Mouse (Mus musculus): ENCODE measurements around the gene Cenps. TPM values are rescaled to one million over a fixed set of nuclear protein-coding genes. Genes with fewer than 3 reads are reported as not detected.
A peak's percentile ranks its signal among the peaks of the same experiment; 100 is the strongest.
"Not testable (repeated sequence)": the region's sequence is repeated elsewhere in the genome, so short reads cannot be mapped to it uniquely, and the experiment has no call there.

Gene Cenps
- 13.0 and 15.8 TPM in 2 replicates for total RNA-seq (2015)
- 7.7 and 18.6 TPM in 2 replicates for total RNA-seq (2017)

DNA sequence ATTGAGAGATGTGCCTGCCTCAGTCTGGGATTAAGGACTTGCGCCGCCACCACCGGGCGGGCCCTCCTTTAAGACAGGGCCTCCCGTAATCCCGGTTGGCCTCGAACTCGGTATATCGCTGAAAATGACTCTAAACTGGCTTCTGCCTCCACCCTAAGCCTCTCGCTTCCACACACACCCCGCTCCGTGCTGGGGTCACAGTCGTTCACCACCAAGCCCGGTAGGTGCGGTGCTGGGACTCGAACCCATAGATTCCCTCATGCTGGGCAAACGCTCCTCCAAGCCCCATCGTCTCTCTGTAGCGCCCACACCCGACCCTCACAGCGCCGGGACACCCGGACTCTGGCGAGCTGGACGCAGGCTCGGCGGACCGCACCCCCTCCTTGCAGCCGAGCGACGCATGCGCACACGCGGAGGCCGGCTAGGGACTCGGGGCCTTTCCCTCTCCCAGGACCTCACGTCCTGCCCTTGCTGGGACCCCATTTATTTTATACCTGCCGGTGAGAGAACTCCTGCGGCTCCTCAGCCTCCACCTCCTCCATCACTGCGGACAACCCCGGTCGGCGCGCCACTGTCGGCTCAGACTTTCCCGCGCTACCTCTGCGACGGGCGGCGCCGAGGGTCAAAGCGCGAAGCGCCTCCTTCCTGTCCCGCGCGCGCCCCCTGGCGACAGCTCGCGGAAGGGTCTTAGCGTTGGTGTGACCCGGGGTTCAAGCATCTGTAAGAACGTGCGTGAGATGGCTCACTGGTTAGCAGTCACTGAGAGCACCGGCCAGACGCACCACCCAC, at the start of gene Cenps:
TSS of gene Cenps (minus strand) at position 648 of the 789 bp plus-strand sequence.
- ATAC-seq (ENCODE audit: poor library complexity, severe bottlenecking): peak; percentile 98

DNA sequence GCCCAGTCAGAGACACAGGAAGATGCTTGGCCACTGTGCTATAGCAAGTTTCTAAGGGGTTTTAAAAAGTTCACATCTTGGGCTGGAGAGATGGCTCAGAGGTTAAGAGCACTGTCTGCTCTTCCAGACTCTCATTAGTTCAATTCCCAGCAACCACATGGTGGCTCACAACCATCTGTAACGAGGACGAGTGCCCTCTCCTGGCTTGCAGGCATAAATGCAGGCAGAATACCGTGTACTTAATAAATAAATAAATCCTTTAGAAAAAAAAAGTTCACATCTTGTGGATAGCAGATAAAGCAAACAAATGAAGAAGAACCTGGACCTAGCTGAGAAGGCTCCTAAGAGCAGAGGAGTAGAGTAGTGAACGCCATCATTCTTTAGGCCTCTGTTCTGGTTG, 45.3 kb upstream of the Cenps start:
- peak; percentile 3; the same call in 1 of the 2 replicates for ATAC-seq (ENCODE audit: poor library complexity, severe bottlenecking)

DNA sequence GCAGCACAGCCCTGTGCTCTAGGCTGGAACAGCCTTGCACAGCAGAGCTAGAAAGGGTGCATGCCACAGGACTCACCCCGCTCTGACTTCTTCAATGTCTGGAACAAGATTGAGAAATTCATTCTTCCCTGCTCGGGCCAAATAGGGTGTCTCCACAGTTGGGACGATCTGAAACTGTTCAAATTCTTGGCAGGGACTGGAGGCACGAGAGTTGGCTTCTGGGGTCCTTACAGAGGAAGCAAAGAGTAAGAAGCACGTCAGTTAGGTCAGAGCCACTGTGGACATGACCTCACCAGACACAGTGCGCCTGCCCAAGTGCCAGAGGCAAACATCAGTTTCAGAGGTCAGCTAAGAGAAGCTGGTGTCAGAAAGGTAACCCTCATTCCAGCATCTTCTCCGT, 44.8 kb upstream of the Cenps start:
- peak; percentile 55 for ATAC-seq (ENCODE audit: poor library complexity, severe bottlenecking)

DNA sequence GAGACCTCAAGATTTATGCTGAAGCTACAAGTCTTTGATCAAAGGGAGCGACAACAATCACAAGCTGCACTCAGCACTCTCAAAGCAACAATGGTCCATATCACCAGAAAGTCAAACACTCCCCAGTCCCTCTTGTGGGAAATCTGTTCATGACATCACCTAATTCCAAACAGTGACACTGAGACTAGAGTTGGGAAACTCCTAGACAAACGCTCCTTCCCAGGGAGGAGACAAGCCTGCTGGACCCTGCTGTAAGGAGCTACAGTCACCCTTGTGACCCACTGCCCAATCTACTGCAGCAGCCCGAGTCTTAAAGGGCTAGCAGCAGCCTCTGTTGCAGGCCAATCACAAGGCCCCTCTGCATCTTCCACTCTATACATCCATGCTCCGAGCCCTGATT, 42.1 kb upstream of the Cenps start:
- ATAC-seq (ENCODE audit: poor library complexity, severe bottlenecking): no peak

DNA sequence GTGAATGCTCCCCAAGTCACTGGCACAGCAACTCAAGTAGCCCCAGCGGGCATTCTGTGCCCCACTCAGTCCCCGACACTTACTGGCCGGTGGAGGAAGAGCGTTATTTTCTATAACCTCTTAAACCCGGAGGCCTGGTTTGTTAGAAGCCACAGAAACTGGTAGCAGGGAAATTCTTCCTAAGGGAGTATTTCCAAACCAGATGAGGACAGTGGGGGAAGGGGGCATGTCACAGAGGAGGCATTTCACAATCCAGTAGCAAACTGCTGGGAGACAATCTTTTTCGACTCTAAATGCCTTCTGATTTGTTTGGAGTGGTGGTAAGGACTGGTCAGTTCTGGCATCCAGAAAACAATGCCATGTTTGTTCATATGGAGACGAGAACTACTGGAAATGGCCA, 41.7 kb upstream of the Cenps start:
- peak; percentile 28 for ATAC-seq (ENCODE audit: poor library complexity, severe bottlenecking)

DNA sequence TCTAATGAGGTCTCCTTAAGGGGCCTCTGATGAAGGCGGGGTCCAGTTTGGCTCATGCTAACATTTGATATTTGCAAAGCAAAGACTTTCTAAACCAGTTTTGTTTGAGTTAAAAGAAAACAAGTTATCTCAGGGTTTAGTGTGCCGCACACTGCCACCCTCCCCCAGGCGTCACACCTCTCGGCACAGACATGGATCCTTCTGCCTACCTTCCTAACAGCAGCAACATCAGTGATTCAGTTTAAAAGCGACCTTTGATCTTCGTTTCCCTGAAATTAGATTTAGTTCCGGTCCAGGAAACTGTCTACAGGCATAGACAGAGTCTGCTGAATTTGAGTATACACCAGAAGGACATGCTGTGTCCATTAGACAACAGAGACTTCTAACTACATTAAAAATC, 40.9 kb upstream of the Cenps start:
- ATAC-seq (ENCODE audit: poor library complexity, severe bottlenecking): no peak

DNA sequence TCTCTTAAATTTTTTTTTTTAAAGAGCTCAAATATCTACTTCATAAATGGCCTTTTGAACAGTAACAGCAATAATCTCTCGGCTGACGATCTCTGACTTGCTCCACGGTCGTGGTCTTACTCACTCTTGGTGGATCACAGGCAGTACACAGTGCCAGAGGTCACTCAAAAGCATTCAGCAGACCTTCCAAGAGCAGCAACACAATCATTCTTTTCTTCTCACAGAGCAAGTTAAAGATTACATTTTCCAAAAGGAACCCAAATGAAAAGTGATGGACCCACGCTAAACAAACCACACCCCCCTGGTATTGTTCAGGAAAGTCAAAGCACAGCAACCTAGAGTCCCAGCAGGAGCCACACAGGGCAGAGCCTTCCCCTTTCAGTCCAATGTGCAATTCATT, 39.6 kb upstream of the Cenps start:
- ATAC-seq (ENCODE audit: poor library complexity, severe bottlenecking): no peak

DNA sequence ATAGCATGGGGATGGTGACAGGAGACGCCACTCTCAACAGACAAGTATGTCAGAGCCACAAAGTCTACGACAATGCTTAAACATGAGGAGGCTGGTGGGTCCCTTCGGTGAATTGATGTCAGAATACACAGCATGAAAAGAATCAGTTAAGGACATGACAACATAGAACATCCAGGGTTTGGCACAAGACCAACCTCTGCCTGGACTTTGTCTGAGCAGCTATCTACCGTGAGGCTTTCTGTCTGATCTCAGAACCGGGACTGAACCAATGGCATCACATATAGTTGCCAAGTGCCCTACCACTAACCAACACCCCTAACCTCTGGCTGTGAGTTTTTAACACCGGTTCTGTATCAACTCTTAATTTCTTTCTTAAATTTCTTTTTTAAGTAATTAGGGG, 39.2 kb upstream of the Cenps start:
- ATAC-seq (ENCODE audit: poor library complexity, severe bottlenecking): no peak

DNA sequence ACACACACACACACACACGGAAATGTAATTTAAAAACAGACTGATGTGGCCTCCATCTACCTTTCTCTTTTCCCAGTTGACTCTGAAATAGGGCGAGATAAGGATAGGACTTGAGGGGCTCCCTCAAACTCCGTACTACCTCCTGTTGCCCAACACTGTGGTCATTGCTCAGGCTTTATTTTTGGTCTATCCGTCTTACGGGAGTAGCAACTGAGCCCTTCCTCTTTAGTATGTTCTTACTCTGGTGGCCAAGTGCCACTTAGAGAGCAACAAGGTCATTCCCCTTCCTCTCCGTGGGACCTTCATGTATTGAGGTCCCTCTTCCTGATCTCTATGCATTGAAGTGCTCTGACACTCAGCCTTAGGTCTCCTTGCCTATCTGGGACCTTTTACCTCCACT, 36.2 kb upstream of the Cenps start:
- ATAC-seq (ENCODE audit: poor library complexity, severe bottlenecking): peak; percentile 71

DNA sequence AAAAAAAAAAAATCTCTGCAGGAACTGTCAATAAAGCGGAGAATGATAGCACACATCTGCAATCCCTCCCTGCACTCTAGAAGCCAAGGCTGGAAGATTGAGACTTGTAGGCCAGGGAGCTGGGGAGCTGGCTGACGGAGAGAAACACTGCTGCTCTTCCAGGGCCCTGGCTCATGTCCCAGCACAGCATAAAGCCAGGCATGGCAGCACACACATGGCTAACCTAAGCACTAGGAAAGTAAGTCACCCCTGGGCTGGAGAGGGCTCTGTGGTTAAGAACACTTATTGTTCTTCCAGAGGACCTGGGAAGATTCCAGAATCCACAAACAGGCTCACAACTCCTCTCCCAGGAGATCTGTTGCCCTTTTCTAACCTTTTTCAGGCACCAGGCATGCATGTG, 35.2 kb upstream of the Cenps start:
- ATAC-seq (ENCODE audit: poor library complexity, severe bottlenecking): no peak

DNA sequence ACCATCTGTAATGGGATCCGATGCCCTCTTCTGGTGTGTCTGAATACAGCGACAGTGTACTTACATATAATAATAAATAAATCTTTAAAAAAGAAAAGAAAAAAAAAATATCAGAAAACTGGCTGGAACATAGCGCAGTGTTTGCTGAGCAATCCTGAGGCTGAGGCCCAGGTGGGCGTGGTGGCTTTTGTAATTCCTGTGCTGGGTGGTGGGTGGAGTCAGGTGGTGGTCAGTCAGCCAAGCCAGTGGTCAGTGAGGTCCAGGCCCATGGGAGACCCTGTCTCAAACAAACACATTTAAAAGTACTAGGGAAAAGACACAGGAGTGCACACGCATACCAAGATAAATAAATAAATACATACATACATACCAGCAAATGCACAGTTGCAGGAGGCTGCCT, 34.7 kb upstream of the Cenps start:
- ATAC-seq (ENCODE audit: poor library complexity, severe bottlenecking): no peak

DNA sequence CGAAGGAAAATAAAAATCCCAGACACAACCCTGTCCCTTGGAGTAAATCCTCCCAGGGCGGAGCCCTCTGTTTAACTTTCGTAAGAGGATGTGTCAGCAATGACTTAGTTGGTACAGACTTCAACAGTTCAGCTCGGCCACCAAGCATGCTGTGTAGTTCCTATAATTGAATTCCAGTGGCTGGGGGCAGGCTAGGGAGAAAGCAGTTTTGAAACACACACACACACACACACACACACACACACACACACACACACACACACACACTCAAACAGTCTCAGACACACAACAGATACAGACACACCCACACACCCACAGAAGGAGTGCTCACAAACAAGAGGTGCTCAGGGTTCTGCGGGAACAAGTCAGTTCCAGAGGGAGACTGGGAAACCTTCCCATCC, 34.2 kb upstream of the Cenps start:
- peak; percentile 58 for ATAC-seq (ENCODE audit: poor library complexity, severe bottlenecking)

DNA sequence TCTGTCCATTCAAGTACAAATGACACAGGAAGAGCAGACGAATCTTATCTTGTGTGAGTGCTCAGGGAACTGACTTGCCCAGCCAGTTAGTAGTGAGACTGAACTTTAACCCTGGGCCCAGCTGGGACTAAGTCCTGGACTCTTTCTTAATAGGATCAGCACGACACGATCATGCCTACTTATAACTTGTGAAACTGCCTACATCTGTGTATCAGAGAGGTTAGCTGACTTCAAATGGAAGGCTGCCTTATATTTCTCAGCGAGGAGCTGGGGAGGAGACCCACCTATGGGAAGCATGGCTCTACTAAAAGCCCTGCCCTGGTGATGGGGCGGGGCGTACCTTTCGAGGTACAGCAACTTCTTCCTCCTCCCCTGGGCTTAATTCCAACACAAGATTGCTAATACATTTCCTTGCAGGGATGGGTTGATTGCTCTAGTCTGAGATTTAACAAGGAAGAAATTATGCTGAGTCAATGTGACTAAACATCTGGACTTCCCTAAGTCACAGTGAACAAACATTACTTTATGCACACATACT, 33.0 kb upstream of the Cenps start:
- ATAC-seq (ENCODE audit: poor library complexity, severe bottlenecking): peak; percentile 40

DNA sequence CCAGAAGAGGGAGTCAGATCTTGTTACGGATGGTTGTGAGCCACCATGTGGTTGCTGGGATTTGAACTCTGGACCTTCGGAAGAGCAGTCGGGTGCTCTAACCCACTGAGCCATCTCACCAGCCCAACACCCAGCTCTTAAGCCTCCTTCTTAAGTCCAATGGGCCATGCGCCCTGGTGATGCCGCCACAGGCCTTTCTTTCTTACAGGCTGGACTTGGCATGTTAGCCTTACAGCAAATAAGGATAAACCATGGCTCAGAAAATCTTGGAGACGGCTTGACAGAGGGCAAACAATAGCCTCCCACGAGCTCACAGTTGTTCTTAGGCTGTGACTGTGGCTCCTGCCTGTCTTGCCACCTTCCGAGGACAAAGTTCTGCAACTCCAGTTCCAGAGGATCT, 32.5 kb upstream of the Cenps start:
- not testable (repeated sequence) for ATAC-seq (ENCODE audit: poor library complexity, severe bottlenecking)

DNA sequence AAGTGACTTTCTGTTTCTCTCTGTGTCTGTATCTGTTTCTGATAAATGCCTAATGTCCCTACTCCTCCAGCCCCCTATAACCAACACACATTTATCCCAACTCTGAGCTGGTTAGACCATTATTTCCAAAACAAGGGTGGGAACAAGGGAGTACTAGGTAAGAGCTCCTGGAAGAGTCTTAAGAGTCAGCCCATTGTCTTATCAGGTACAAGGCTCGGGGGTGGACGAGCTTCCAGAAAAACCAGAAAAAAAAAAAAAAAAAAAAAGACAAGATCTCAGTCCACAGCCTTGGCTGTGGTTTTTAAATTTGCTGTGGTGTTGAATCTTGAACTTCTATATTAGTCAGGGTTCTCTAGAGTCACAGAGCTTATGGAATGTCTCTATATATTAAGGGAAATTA, 30.6 kb upstream of the Cenps start:
- ATAC-seq (ENCODE audit: poor library complexity, severe bottlenecking): no peak

DNA sequence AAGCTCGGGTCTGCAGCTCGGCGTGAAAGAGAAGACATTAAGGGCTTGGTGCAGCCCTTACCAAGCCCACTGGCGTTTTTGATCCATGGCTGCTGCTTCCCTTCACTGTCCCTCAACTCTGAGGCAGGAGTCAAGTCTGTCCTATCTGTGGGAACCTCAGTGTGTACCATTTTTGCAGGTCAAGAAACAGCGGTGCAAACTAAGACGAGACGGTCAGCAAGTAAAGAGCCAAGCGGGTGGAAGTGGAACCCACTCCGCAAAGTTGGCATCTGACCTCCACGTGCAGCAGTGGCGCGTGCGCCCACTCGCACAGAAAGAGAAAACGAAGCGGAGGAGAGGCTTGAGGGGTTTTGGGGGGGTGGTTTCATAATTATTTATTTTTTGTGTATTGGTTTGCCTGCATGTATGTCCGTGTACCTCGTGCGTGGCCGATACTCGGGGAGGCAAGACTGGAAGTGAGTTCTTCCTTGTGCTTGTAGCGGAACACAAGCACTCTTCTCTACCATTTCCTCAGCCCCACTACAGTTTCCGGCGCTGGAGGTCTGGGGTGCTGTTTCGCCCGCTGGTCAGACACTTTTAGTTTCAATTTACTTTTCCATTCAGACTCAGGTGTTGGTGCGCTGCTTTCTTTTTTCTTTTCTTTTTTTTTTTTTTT, 29.7 kb upstream of the Cenps start:
- peak; percentile 22 for ATAC-seq (ENCODE audit: poor library complexity, severe bottlenecking)

DNA sequence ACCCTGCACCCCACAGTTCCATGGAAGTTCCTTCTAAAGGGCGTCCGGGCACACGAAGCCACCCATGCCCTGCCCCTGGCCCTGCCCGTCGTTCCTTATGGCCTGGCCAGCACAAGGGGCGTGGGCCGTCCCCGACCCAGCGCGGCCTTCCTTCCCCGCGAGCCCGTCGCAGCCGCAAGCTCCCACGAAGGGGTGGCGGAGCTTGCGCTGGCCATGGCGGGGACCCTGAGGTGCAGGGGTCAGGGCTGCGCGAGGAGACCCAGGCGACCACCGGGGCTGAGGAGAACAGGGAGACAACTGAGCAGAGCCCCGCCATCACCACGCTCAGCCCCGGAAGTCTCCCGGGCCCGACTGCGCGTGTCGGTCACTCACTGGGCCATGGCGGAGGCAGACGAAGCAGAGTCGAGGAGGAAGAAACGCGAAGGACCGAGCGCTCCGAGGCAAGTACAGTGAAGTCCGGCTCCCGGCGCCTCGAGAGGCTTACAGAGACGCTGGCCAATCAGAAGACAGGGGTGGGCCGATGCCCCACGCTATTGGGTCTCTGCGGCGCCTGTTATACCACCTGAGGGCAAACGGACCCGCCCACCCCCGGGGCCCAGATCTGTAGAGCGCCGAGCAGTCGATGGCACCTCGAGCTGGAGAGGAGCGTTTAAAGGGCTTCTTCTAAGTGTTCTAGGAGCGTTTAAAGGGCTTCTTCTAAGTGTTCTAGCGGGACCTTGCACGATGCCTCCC, 29.0 kb upstream of the Cenps start, which contains the start of gene Pgd:
TSS of gene Pgd (minus strand) at position 557 of the 732 bp plus-strand sequence.
- ATAC-seq (ENCODE audit: poor library complexity, severe bottlenecking): peak; percentile 86

DNA sequence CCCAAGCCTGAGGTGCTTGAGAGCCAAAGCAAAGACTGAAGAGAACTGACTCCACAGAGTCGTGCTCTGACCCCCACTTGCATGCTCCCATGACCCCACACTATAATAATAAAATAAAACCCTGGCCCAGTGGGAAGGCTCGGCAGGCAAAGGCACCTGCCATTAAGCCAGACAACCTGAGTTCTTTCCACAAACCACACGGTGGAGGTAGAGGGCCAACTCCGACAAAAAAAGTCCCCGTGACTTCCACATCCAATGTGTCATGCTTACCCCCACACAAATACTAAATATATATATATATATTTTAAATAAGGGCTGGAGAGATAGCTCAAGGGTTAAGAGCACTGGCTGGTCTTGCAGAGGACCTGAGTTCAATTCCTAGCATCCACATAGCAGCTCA, 26.7 kb upstream of the Cenps start:
- ATAC-seq (ENCODE audit: poor library complexity, severe bottlenecking): no peak

DNA sequence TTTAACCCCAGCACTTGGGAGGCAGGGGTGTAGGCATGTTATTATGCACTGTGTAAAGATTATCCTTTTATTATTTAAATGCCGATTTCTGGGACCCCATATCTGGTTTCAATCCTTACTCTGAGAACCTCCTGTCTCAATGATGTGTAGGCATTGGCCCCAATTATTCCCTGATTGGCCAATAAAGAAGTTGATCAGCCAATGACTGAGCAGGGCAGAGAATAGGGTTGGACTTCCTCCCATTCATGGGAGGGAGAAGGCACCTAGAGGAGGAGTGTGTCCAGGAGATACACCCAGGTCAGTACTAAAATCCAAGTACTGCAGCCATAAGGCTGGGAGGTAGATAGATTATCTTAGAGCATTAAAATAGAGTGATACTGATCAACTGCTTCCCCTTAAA, 25.8 kb upstream of the Cenps start:
- no peak for ATAC-seq (ENCODE audit: poor library complexity, severe bottlenecking)

DNA sequence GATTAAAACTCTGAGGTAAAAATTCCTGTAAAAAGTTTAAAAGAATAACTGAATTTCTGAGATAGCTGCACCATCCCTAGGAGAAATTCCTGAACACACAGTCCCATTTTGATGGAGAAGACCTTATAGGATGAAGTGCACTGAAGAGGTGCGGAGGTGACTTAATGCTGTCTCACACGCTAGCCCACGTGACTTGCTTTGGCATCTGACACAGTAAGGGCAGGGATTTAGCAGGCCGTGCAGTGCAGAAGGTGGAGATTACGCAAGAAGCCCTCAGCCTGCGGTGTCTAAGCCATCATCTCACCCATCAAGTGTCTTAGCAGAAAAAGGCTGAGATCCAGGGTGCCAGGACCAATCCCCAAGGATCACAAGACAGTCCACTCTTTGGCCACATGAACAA, 23.7 kb upstream of the Cenps start:
- peak; percentile 53 for ATAC-seq (ENCODE audit: poor library complexity, severe bottlenecking)

DNA sequence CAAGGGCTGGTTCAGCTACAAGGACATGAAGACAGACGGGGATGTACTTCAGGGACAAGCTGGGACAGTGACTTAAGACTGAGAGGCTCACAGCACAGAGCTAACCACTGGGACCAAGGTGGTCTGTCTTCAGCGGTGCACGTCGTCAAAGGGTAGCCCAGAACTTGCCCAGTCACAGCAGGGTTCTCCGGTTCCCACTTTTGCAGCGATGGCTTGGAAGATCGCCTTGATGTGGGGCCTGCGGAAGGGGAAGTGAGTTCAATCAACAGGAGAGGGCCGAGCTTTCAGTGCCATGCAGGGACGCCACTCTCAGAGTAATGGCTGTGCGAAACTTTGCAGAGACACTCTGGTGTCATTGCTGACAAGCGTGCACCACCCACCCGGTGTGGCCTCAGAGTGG, 22.5 kb upstream of the Cenps start:
- peak; percentile 20 for ATAC-seq (ENCODE audit: poor library complexity, severe bottlenecking)
